Mouse (Mus musculus) heart, postnatal 4 days (tissue): Measurements from ENCODE around the gene Zbtb2. TPM values are rescaled to one million over a fixed set of nuclear protein-coding genes. Genes with fewer than 3 reads are reported as not detected.

ENCODE experiments used
- DNase-seq: peaks from one replicate; pipeline ENCODE4 v3.0.0; 2021
- total RNA-seq, 2 experiments: library from RNA; stranded (reverse); gene quantifications; 2 replicates each; pipeline ENCODE4 v1.2.3; 2021

The Zbtb2 gene
- total RNA-seq, 2 experiments from 2014 or later: 10.6 to 10.9 TPM

DNA sequence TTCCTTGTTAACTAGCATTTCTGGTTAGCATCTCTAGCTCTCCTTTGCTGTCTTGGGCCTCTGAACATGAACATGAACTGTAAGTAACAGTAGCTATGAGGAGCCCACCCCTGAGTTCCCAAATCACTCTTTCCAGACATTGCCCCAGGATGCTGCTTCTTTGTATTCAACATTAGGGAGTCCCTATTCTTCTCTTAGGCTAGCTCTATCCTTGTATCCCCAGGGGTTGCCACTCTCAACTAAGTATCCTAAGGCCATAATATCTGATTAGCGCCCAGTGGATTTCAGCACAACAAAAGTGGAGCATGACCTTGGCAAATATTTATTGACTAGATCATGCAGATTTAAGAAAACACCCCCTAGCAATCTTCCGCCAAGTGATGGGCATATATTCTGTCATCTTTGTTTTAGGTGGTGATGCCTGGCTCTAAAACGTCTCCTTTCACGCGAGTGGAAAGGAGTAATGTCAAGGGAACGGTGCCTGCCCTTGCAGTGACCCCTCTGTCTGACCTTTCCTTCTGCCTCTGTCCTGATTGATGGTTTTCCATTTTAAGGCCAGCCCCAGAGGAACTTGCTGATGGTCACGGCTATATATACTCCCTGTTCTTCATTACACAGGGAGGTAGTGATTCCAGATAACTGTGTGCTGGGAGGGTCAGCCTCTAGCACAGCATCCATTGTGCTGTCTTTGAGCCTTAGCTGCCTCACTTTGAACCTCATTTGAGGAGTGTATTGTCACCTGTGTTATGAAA lies 55.5 kb downstream of the Zbtb2 start:
- DNase-seq: no peak

- no peak for DNase-seq
Observed at GRCm38 (mm10) chr10:4327716-4328115, 60.2 kb downstream of the Zbtb2 start.

DNA sequence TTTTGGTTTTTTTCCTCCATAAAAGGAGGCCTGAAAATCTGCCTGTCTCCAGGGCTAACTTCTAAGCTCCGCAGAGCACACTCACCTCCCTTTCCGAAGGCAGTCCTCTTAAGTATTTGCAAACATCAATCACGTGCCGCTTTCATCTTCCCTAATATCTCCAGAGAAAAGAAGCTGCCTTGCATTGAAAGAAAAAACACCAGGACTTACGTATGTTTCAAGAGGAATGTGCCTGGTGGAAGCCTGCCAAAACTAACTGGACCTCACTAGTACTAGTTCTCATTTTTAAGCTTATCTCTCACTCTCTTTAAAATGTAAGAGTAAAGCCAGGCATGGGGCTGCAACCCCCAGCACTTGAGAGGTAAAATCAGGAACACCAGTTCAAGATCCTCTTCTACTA lies 62.3 kb downstream of the Zbtb2 start:
- peak; percentile 33 for DNase-seq

- DNase-seq: no peak
Observed at GRCm38 (mm10) chr10:4323885-4324284, 64.0 kb downstream of the Zbtb2 start.

Other genes starting within 250 kb of the Zbtb2 start
- 10 to 100 TPM; 81.8 to 82.6 TPM for gene Akap12, start 121.7 kb downstream of the Zbtb2 start, total RNA-seq
- 10 to 100 TPM; 50.5 to 52.2 TPM for gene Rmnd1, start 44.3 kb upstream of the Zbtb2 start, total RNA-seq
- gene Armt1, start 44.4 kb upstream of the Zbtb2 start, total RNA-seq: 10 to 100 TPM; 11.1 to 11.8 TPM
- under 1 TPM; 0.19 to 0.23 TPM for gene Ccdc170, start 94.4 kb upstream of the Zbtb2 start, total RNA-seq
- gene Esr1, start 223.5 kb upstream of the Zbtb2 start, total RNA-seq: under 1 TPM; 0.41 to 0.52 TPM